Mouse (Mus musculus): ENCODE measurements around the gene Polr3gl. TPM values are rescaled to one million over a fixed set of nuclear protein-coding genes. Genes with fewer than 3 reads are reported as not detected.

Gene Polr3gl
- polyA plus RNA-seq, 1 experiment from 2014 or later, result 28.4 TPM

- Histone ChIP-seq H3K27ac (ENCODE audit: low read depth, low read length) (no peak overlapping the region), H3K27me3 (ENCODE audit: control insufficient read depth, insufficient read depth, low read length) (no peaks in the 10 kb centered on the region), H3K4me1 (replicated peaks; ENCODE audit: control insufficient read depth, insufficient read depth, low read length) (peaks cover 2% of the 10 kb centered on the region; the same call in 1 of the 2 replicates), H3K4me3 (ENCODE audit: low read depth, low read length) (no peak overlapping the region), H3K36me3 (ENCODE audit: control insufficient read depth, insufficient read depth, low read length) (peaks cover 6% of the 10 kb centered on the region; the same call in 1 of the 2 replicates), H3K4me2 (ENCODE audit: low read depth, low read length, severe bottlenecking) (no peak overlapping the region), H3K9ac (ENCODE audit: low read length) (no peak overlapping the region), H3K9me3 (ENCODE audit: control insufficient read depth, low read length) (no peaks in the 10 kb centered on the region)
- ATAC-seq (replicated peaks; ENCODE audit: low FRiP score) (no peak), DNase-seq (ENCODE audit: low spot score) (no peak)
- 77% methylated on average over 7 of the region's 7 CpGs for WGBS
These were observed 29.3 kb downstream of the Polr3gl start for GRCm38 (mm10) chr3:96564633-96565032.

GRCm38 (mm10) chr3:96563911-96564632 lies 29.9 kb downstream of the Polr3gl start:
- WGBS, result 78% methylated on average over 10 of the region's 10 CpGs
- no peak overlapping the region for H3K9ac ChIP-seq (ENCODE audit: low read length)
- H3K36me3 ChIP-seq (ENCODE audit: control insufficient read depth, insufficient read depth, low read length), result peaks cover 6% of the 10 kb centered on the region; the same call in 1 of the 2 replicates
- H3K27me3 ChIP-seq (ENCODE audit: control insufficient read depth, insufficient read depth, low read length), result no peaks in the 10 kb centered on the region
- no peaks in the 10 kb centered on the region for H3K9me3 ChIP-seq (ENCODE audit: control insufficient read depth, low read length)
- no peak overlapping the region for H3K4me3 ChIP-seq (ENCODE audit: low read depth, low read length)
- no peak for ATAC-seq (replicated peaks; ENCODE audit: low FRiP score)
- DNase-seq (ENCODE audit: low spot score), result no peak
- no peak overlapping the region for H3K27ac ChIP-seq (ENCODE audit: low read depth, low read length)
- H3K4me2 ChIP-seq (ENCODE audit: low read depth, low read length, severe bottlenecking), result no peak overlapping the region
- peaks cover 2% of the 10 kb centered on the region; the same call in 1 of the 2 replicates for H3K4me1 ChIP-seq (replicated peaks; ENCODE audit: control insufficient read depth, insufficient read depth, low read length)

- Histone ChIP-seq H3K4me3 (ENCODE audit: low read depth, low read length) (no peak overlapping the region), H3K9ac (ENCODE audit: low read length) (no peak overlapping the region), H3K27ac (ENCODE audit: low read depth, low read length) (no peak overlapping the region), H3K36me3 (ENCODE audit: control insufficient read depth, insufficient read depth, low read length) (peaks cover 6% of the 10 kb centered on the region; the same call in 1 of the 2 replicates), H3K27me3 (ENCODE audit: control insufficient read depth, insufficient read depth, low read length) (no peaks in the 10 kb centered on the region), H3K9me3 (ENCODE audit: control insufficient read depth, low read length) (no peaks in the 10 kb centered on the region), H3K4me2 (ENCODE audit: low read depth, low read length, severe bottlenecking) (no peak overlapping the region), H3K4me1 (replicated peaks; ENCODE audit: control insufficient read depth, insufficient read depth, low read length) (peaks cover 5% of the 10 kb centered on the region; the same call in 1 of the 2 replicates)
- DNase-seq (ENCODE audit: low spot score), result no peak
- ATAC-seq (replicated peaks; ENCODE audit: low FRiP score), result no peak
- WGBS, result 94% methylated on average over 8 of the region's 8 CpGs
These were observed 30.7 kb downstream of the Polr3gl start for GRCm38 (mm10) chr3:96563267-96563666.

GRCm38 (mm10) chr3:96561946-96562681 lies 31.9 kb downstream of the Polr3gl start:
- Histone ChIP-seq H3K36me3 (ENCODE audit: control insufficient read depth, insufficient read depth, low read length) (peaks cover 6% of the 10 kb centered on the region; the same call in 1 of the 2 replicates), H3K4me1 (replicated peaks; ENCODE audit: control insufficient read depth, insufficient read depth, low read length) (peaks cover 5% of the 10 kb centered on the region; the same call in 1 of the 2 replicates), H3K27ac (ENCODE audit: low read depth, low read length) (no peak overlapping the region), H3K27me3 (ENCODE audit: control insufficient read depth, insufficient read depth, low read length) (no peaks in the 10 kb centered on the region), H3K4me3 (ENCODE audit: low read depth, low read length) (no peak overlapping the region), H3K9me3 (ENCODE audit: control insufficient read depth, low read length) (no peaks in the 10 kb centered on the region), H3K4me2 (ENCODE audit: low read depth, low read length, severe bottlenecking) (no peak overlapping the region), H3K9ac (ENCODE audit: low read length) (no peak overlapping the region)
- DNase-seq (ENCODE audit: low spot score), result no peak
- ATAC-seq (replicated peaks; ENCODE audit: low FRiP score), result no peak
- 64% methylated on average over 10 of the region's 10 CpGs for WGBS

- no peak overlapping the region for H3K4me3 ChIP-seq (ENCODE audit: low read depth, low read length)
- no peak overlapping the region for H3K27ac ChIP-seq (ENCODE audit: low read depth, low read length)
- H3K9ac ChIP-seq (ENCODE audit: low read length), result no peak overlapping the region
- peaks cover 6% of the 10 kb centered on the region; the same call in 1 of the 2 replicates for H3K36me3 ChIP-seq (ENCODE audit: control insufficient read depth, insufficient read depth, low read length)
- DNase-seq (ENCODE audit: low spot score) (no peak), ATAC-seq (replicated peaks; ENCODE audit: low FRiP score) (no peak)
- WGBS, result 92% methylated on average over 9 of the region's 9 CpGs
- no peak overlapping the region for H3K4me2 ChIP-seq (ENCODE audit: low read depth, low read length, severe bottlenecking)
- H3K27me3 ChIP-seq (ENCODE audit: control insufficient read depth, insufficient read depth, low read length), result no peaks in the 10 kb centered on the region
- peaks cover 7% of the 10 kb centered on the region; the same call in 1 of the 2 replicates for H3K4me1 ChIP-seq (replicated peaks; ENCODE audit: control insufficient read depth, insufficient read depth, low read length)
- no peaks in the 10 kb centered on the region for H3K9me3 ChIP-seq (ENCODE audit: control insufficient read depth, low read length)
These were observed 32.9 kb downstream of the Polr3gl start for GRCm38 (mm10) chr3:96560881-96561668.

GRCm38 (mm10) chr3:96559911-96560850 lies 33.8 kb downstream of the Polr3gl start:
- H3K27ac ChIP-seq (ENCODE audit: low read depth, low read length), result no peak overlapping the region
- peaks cover 7% of the 10 kb centered on the region; the same call in 1 of the 2 replicates for H3K4me1 ChIP-seq (replicated peaks; ENCODE audit: control insufficient read depth, insufficient read depth, low read length)
- H3K4me3 ChIP-seq (ENCODE audit: low read depth, low read length), result 0 out of 2 replicates have a peak overlapping the region, but pooled peaks have one; percentile 65
- DNase-seq (ENCODE audit: low spot score) (no peak), ATAC-seq (replicated peaks; ENCODE audit: low FRiP score) (no peak)
- no peaks in the 10 kb centered on the region for H3K27me3 ChIP-seq (ENCODE audit: control insufficient read depth, insufficient read depth, low read length)
- H3K4me2 ChIP-seq (ENCODE audit: low read depth, low read length, severe bottlenecking), result peak overlapping the region; percentile 86; the same call in 1 of the 2 replicates
- no peak overlapping the region for H3K9ac ChIP-seq (ENCODE audit: low read length)
- 93% methylated on average over 23 of the region's 23 CpGs for WGBS
- H3K9me3 ChIP-seq (ENCODE audit: control insufficient read depth, low read length), result no peaks in the 10 kb centered on the region
- H3K36me3 ChIP-seq (ENCODE audit: control insufficient read depth, insufficient read depth, low read length), result peaks cover 6% of the 10 kb centered on the region; the same call in 1 of the 2 replicates

GRCm38 (mm10) chr3:96559398-96559910 lies 34.5 kb downstream of the Polr3gl start:
- no peaks in the 10 kb centered on the region for H3K27me3 ChIP-seq (ENCODE audit: control insufficient read depth, insufficient read depth, low read length)
- H3K36me3 ChIP-seq (ENCODE audit: control insufficient read depth, insufficient read depth, low read length), result peaks cover 6% of the 10 kb centered on the region; the same call in 1 of the 2 replicates
- 89% methylated on average over 12 of the region's 12 CpGs for WGBS
- H3K9ac ChIP-seq (ENCODE audit: low read length), result no peak overlapping the region
- ATAC-seq (replicated peaks; ENCODE audit: low FRiP score) (no peak), DNase-seq (ENCODE audit: low spot score) (no peak)
- peaks cover 10% of the 10 kb centered on the region for H3K4me1 ChIP-seq (replicated peaks; ENCODE audit: control insufficient read depth, insufficient read depth, low read length)
- peak overlapping the region; percentile 65; the same call in 1 of the 2 replicates for H3K4me3 ChIP-seq (ENCODE audit: low read depth, low read length)
- no peaks in the 10 kb centered on the region for H3K9me3 ChIP-seq (ENCODE audit: control insufficient read depth, low read length)
- H3K4me2 ChIP-seq (ENCODE audit: low read depth, low read length, severe bottlenecking), result peak overlapping the region; percentile 86
- H3K27ac ChIP-seq (ENCODE audit: low read depth, low read length), result no peak overlapping the region

Data from forebrain, embryonic 11.5 days (tissue).